Mouse (Mus musculus): ENCODE measurements at regions not wholly inside any gene's neighbourhood (a gene's known extent, or its start where the extent isn't known, plus 50 kb on each side); places are given as distances from the start of the nearest gene placed in this dataset.

GRCm38 (mm10) chr14:25137312-25137711 lies 321.7 kb upstream of the Zmiz1 start:
- no peak for DNase-seq

- DNase-seq = no peak
Measured at GRCm38 (mm10) chr14:25138485-25138884, 320.5 kb upstream of the Zmiz1 start.

- DNase-seq = no peak
Measured at GRCm38 (mm10) chr14:25141933-25142332, 317.1 kb upstream of the Zmiz1 start.

- no peak for DNase-seq
Measured at GRCm38 (mm10) chr14:25143051-25143450, 315.9 kb upstream of the Zmiz1 start.

GRCm38 (mm10) chr14:25147731-25148130 lies 311.3 kb upstream of the Zmiz1 start:
- no peak for DNase-seq

GRCm38 (mm10) chr14:25150968-25151367 lies 308.0 kb upstream of the Zmiz1 start:
- DNase-seq = no peak

GRCm38 (mm10) chr14:25151485-25151884 lies 307.5 kb upstream of the Zmiz1 start:
- no peak for DNase-seq

GRCm38 (mm10) chr14:25153573-25153972 lies 305.4 kb upstream of the Zmiz1 start:
- DNase-seq = no peak

- DNase-seq = no peak
Measured at GRCm38 (mm10) chr14:25154180-25154579, 304.8 kb upstream of the Zmiz1 start.

- DNase-seq = no peak
Measured at GRCm38 (mm10) chr14:25155008-25155783, 303.8 kb upstream of the Zmiz1 start.

- DNase-seq = no peak
Measured at GRCm38 (mm10) chr14:25156171-25156570, 302.8 kb upstream of the Zmiz1 start.

GRCm38 (mm10) chr14:25161684-25162321 lies 297.2 kb upstream of the Zmiz1 start:
- DNase-seq = no peak

GRCm38 (mm10) chr14:25166217-25166616 lies 292.8 kb upstream of the Zmiz1 start:
- DNase-seq = no peak

- no peak for DNase-seq
Measured at GRCm38 (mm10) chr14:25167604-25168003, 291.4 kb upstream of the Zmiz1 start.

GRCm38 (mm10) chr14:25168310-25168709 lies 290.7 kb upstream of the Zmiz1 start:
- DNase-seq = no peak

- DNase-seq = no peak
Measured at GRCm38 (mm10) chr14:25173281-25173680, 285.7 kb upstream of the Zmiz1 start.

GRCm38 (mm10) chr14:25173873-25174272 lies 285.1 kb upstream of the Zmiz1 start:
- DNase-seq = no peak

GRCm38 (mm10) chr14:25174402-25174801 lies 284.6 kb upstream of the Zmiz1 start:
- no peak for DNase-seq

- DNase-seq = no peak
Measured at GRCm38 (mm10) chr14:25176206-25176605, 282.8 kb upstream of the Zmiz1 start.

GRCm38 (mm10) chr14:25180126-25180525 lies 278.9 kb upstream of the Zmiz1 start:
- no peak for DNase-seq

- DNase-seq = no peak
Measured at GRCm38 (mm10) chr14:25181406-25181805, 277.6 kb upstream of the Zmiz1 start.

GRCm38 (mm10) chr14:25184042-25184441 lies 274.9 kb upstream of the Zmiz1 start:
- DNase-seq = no peak

- DNase-seq = no peak
Measured at GRCm38 (mm10) chr14:25184875-25185274, 274.1 kb upstream of the Zmiz1 start.

GRCm38 (mm10) chr14:25185556-25185958 lies 273.4 kb upstream of the Zmiz1 start:
- DNase-seq = no peak
